Mouse (Mus musculus) liver, embryonic 13.5 days (tissue): ENCODE data around the gene Fgfr2. TPM values are rescaled to one million over a fixed set of nuclear protein-coding genes. Genes with fewer than 3 reads are reported as not detected.

ENCODE experiments used
- ATAC-seq: fragments of 200-750 bp; cut with Nextera tagmentation; 2 replicates; pipeline ENCODE4 v1.8.0; 2017; ENCODE audit warnings: low read depth, mild to moderate bottlenecking, moderate number of reproducible peaks, moderate library complexity
- DNase-seq: peaks from one replicate; pipeline ENCODE4 v3.0.0; 2022
- H3K27ac ChIP-seq: fragments of 300-500 bp; sonication (generic); 2 replicates; pipeline ENCODE4 v1.5.1; 2015; ENCODE audit warnings: moderate library complexity, mild to moderate bottlenecking, inconsistent platforms
- H3K27me3 ChIP-seq: fragments of 300-500 bp; sonication (generic); 2 replicates; pipeline ENCODE4 v1.6.1; 2015; ENCODE audit warnings: mild to moderate bottlenecking, inconsistent platforms
- H3K36me3 ChIP-seq: fragments of 300-500 bp; sonication (generic); 2 replicates; pipeline ENCODE4 v1.6.1; 2015; ENCODE audit warnings: mild to moderate bottlenecking, inconsistent platforms
- H3K4me1 ChIP-seq: fragments of 300-500 bp; sonication (generic); replicated peaks from 2 replicates; pipeline ENCODE4 v1.6.1; 2015; ENCODE audit warnings: inconsistent platforms
- H3K4me2 ChIP-seq: fragments of 300-500 bp; sonication (generic); 2 replicates; pipeline ENCODE4 v1.6.1; 2015; ENCODE audit warnings: inconsistent platforms, mild to moderate bottlenecking, moderate library complexity
- H3K4me3 ChIP-seq: fragments of 300-500 bp; sonication (generic); replicated peaks from 2 replicates; pipeline ENCODE4 v1.5.1; 2015; ENCODE audit warnings: mild to moderate bottlenecking, inconsistent platforms
- H3K9ac ChIP-seq: fragments of 300-500 bp; sonication (generic); 2 replicates; pipeline ENCODE4 v1.6.1; 2015; ENCODE audit warnings: mild to moderate bottlenecking, inconsistent platforms
- H3K9me3 ChIP-seq: fragments of 300-500 bp; sonication (generic); replicated peaks from 2 replicates; pipeline ENCODE4 v1.6.1; 2016; ENCODE audit warnings: inconsistent platforms
- WGBS: fragments of 180-500 bp; shearing (Covaris S2); methylation state at CpG from one replicate; pipeline ENCODE4 v1.1.7; 2015; ENCODE audit not compliant: insufficient replicate concordance; 5-methylcytosine and 5-hydroxymethylcytosine counted together
- polyA plus RNA-seq: library from polyadenylated mRNA; unstranded; fragments of >200 nt; fragmentation: Nextera tagmentation; extraction: Ambion mirVana; gene quantifications from 2 replicates; pipeline ENCODE4 v1.2.1, GENCODE M21; 2015

Fgfr2 gene
- polyA plus RNA-seq, 1 experiment from 2014 or later = 8.9 TPM

DNA sequence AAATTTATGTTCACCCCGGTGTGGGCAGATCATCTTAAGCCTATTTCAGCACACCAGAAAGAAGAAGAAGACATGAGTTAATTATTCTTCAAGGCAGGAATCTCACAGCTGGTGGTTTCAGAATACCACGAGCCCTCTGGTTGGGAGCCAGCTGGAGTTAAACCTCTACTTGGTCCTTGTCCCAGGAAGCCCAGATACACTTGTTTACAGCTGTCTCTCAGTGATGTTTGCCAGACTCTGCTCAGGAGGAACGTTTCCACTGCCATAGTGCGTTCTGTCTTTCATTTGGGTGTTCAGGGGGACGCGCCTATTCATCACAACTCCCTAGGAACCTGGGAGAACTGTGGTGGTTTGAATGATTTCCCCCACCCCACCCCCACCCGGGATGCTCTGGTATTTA is 2163.3 kb downstream of the Fgfr2 start:
- Histone ChIP-seq H3K9me3 (no peaks in the 10 kb centered on the region), H3K36me3 (no peaks in the 10 kb centered on the region), H3K4me1 (no peaks in the 10 kb centered on the region), H3K27ac (no peak overlapping the region), H3K27me3 (no peaks in the 10 kb centered on the region), H3K4me2 (no peak overlapping the region), H3K4me3 (no peak overlapping the region), H3K9ac (no peak overlapping the region)
- DNase-seq (no peak), ATAC-seq (no peak)
- WGBS = 22% methylated on average over 7 of the region's 7 CpGs

DNA sequence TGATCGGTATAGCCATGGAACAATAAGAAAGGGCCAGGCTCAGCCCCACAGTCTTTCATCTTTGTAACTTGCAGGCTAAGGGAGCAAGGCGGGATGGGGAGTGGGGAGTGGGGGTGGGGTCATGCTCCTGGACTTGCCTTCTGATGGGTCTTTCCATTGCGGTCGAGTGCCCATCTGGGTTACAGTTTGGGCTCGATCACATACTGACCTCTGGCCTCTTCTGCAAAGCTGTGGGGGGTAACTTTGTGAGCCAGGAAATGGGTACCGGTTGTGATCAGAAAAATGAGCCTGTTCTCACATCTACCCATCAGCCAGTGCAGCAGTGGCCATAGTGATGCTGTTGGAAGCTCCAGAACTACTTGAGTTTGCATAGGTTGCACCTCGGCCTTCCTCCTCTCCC is 2164.6 kb downstream of the Fgfr2 start:
- DNase-seq = no peak
- no peak for ATAC-seq

GRCm38 (mm10) chr7:130954177-130954601 is 2169.0 kb downstream of the Fgfr2 start:
- no peak for ATAC-seq
- H3K36me3 ChIP-seq = no peaks in the 10 kb centered on the region
- 73% methylated on average over 10 of the region's 10 CpGs for WGBS
- DNase-seq = no peak
- no peak overlapping the region for H3K4me2 ChIP-seq
- H3K4me3 ChIP-seq = no peak overlapping the region
- no peaks in the 10 kb centered on the region for H3K27me3 ChIP-seq
- no peaks in the 10 kb centered on the region for H3K9me3 ChIP-seq
- H3K9ac ChIP-seq = no peak overlapping the region
- H3K4me1 ChIP-seq = no peaks in the 10 kb centered on the region
- no peak overlapping the region for H3K27ac ChIP-seq

More for the DNA sequence above, 2164.6 kb downstream of the Fgfr2 start:
- no peak overlapping the region for H3K9ac ChIP-seq
- H3K4me1 ChIP-seq = no peaks in the 10 kb centered on the region
- H3K9me3 ChIP-seq = no peaks in the 10 kb centered on the region
- no peak overlapping the region for H3K4me2 ChIP-seq
- H3K27ac ChIP-seq = no peak overlapping the region
- H3K36me3 ChIP-seq = no peaks in the 10 kb centered on the region
- no peaks in the 10 kb centered on the region for H3K27me3 ChIP-seq
- H3K4me3 ChIP-seq = no peak overlapping the region
- 64% methylated on average over 7 of the region's 7 CpGs for WGBS

GRCm38 (mm10) chr7:130953376-130953775 is 2169.8 kb downstream of the Fgfr2 start:
- Histone ChIP-seq H3K4me1 (no peaks in the 10 kb centered on the region), H3K9ac (no peak overlapping the region), H3K4me2 (no peak overlapping the region), H3K27ac (no peak overlapping the region), H3K36me3 (no peaks in the 10 kb centered on the region), H3K9me3 (no peaks in the 10 kb centered on the region), H3K27me3 (no peaks in the 10 kb centered on the region), H3K4me3 (no peak overlapping the region)
- no peak for ATAC-seq
- WGBS = 75% methylated on average over 10 of the region's 10 CpGs
- DNase-seq = no peak

DNA sequence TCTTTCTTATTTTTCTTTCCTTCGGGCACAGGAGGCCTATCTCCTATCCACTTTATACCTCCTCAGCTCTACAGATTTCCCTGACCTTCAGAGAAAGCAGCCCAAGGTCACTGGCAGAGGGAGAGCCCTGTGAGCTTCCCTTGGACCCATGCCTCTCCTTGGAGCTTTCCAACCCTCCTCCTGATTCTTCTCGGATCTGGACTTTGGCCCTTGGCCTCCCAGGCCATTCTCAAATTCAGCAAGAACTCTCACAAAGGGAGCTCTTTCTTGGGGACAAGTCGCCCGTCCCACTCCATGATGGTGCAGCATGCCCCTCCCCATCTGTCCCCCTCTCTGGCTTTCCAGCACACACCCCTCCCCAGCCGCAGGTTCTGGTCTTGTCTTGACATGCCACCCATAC is 2172.1 kb downstream of the Fgfr2 start:
- 66% methylated on average over 5 of the region's 5 CpGs for WGBS
- no peak for DNase-seq
- Histone ChIP-seq H3K4me2 (no peak overlapping the region), H3K27me3 (no peaks in the 10 kb centered on the region), H3K4me1 (no peaks in the 10 kb centered on the region), H3K36me3 (no peaks in the 10 kb centered on the region), H3K9me3 (no peaks in the 10 kb centered on the region), H3K9ac (no peak overlapping the region), H3K4me3 (no peak overlapping the region), H3K27ac (no peak overlapping the region)
- no peak for ATAC-seq

GRCm38 (mm10) chr7:130950482-130950881 is 2172.7 kb downstream of the Fgfr2 start:
- no peak overlapping the region for H3K9ac ChIP-seq
- WGBS = 72% methylated on average over 7 of the region's 7 CpGs
- no peaks in the 10 kb centered on the region for H3K36me3 ChIP-seq
- no peaks in the 10 kb centered on the region for H3K4me1 ChIP-seq
- no peak overlapping the region for H3K4me3 ChIP-seq
- no peaks in the 10 kb centered on the region for H3K9me3 ChIP-seq
- ATAC-seq = no peak
- no peak overlapping the region for H3K27ac ChIP-seq
- H3K4me2 ChIP-seq = no peak overlapping the region
- no peak for DNase-seq
- no peaks in the 10 kb centered on the region for H3K27me3 ChIP-seq

DNA sequence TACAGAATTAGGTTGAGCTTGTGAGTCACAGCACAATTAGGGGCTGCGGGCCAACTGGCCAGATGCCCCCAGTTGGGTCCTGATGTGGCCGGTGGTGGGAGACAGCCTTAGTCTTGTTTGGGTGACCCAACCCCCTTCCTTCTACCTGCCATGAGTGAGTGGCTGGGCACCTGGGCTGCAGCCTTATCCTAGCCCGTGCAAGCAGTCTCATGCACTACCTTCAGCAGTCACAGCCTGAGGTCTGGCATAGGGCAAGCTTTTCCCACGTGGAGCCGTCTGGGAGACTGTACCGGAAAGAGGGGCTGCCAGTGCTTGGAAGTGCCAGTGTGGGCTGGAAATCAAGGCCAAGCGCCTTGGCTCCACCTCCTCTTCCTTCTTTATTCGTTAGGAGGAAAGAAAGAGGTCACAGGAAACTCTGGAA is 2173.8 kb downstream of the Fgfr2 start:
- DNase-seq (no peak), ATAC-seq (0 out of 2 replicates have a peak, but pooled peaks have one; percentile 7)
- Histone ChIP-seq H3K4me3 (no peak overlapping the region), H3K36me3 (no peaks in the 10 kb centered on the region), H3K9me3 (no peaks in the 10 kb centered on the region), H3K27me3 (no peaks in the 10 kb centered on the region), H3K4me2 (no peak overlapping the region), H3K4me1 (no peaks in the 10 kb centered on the region), H3K27ac (no peak overlapping the region), H3K9ac (no peak overlapping the region)
- 16% methylated on average over 8 of the region's 8 CpGs for WGBS

GRCm38 (mm10) chr7:130948563-130949208 is 2174.5 kb downstream of the Fgfr2 start:
- Histone ChIP-seq H3K36me3 (no peaks in the 10 kb centered on the region), H3K4me3 (no peak overlapping the region), H3K9ac (no peak overlapping the region), H3K4me2 (no peak overlapping the region), H3K27me3 (no peaks in the 10 kb centered on the region), H3K27ac (no peak overlapping the region), H3K4me1 (no peaks in the 10 kb centered on the region), H3K9me3 (no peaks in the 10 kb centered on the region)
- ATAC-seq = peak; percentile 43; the same call in 1 of the 2 replicates
- no peak for DNase-seq
- 8% methylated on average over 5 of the region's 5 CpGs for WGBS

DNA sequence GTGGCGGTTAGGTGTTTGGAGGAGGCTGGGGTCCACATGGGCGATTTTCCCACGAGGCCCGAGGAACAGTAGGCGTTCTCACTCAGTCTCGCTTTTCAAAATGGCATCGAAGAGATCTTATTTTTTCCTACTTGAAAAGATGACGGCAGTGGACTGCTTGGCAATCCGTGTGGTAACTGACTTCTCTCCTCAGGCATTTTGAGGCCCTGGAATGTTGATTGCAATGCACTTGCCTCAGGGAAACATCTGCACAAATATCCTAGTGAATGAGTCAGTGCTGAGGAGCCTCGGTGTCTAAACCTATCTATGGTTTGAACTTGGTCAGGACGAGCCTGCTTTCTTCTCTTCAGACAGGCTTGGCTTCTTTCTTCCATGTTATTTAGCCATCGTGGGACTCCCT is 2176.8 kb downstream of the Fgfr2 start:
- no peak for DNase-seq
- H3K27ac ChIP-seq = no peak overlapping the region
- no peaks in the 10 kb centered on the region for H3K4me1 ChIP-seq
- H3K9ac ChIP-seq = no peak overlapping the region
- H3K4me3 ChIP-seq = no peak overlapping the region
- no peaks in the 10 kb centered on the region for H3K27me3 ChIP-seq
- no peak overlapping the region for H3K4me2 ChIP-seq
- H3K36me3 ChIP-seq = no peaks in the 10 kb centered on the region
- 76% methylated on average over 12 of the region's 12 CpGs for WGBS
- H3K9me3 ChIP-seq = no peaks in the 10 kb centered on the region
- ATAC-seq = no peak

GRCm38 (mm10) chr7:130945730-130946129 is 2177.4 kb downstream of the Fgfr2 start:
- H3K27ac ChIP-seq = no peak overlapping the region
- H3K4me3 ChIP-seq = no peak overlapping the region
- H3K9me3 ChIP-seq = no peaks in the 10 kb centered on the region
- 0 out of 2 replicates have a peak, but pooled peaks cover 5% of the 10 kb centered on the region for H3K27me3 ChIP-seq
- 64% methylated on average over 3 of the region's 3 CpGs for WGBS
- H3K4me1 ChIP-seq = no peaks in the 10 kb centered on the region
- H3K36me3 ChIP-seq = no peaks in the 10 kb centered on the region
- H3K9ac ChIP-seq = no peak overlapping the region
- ATAC-seq (no peak), DNase-seq (no peak)
- H3K4me2 ChIP-seq = no peak overlapping the region

- no peak overlapping the region for H3K4me3 ChIP-seq
- no peak overlapping the region for H3K9ac ChIP-seq
- H3K9me3 ChIP-seq = no peaks in the 10 kb centered on the region
- DNase-seq = no peak
- H3K36me3 ChIP-seq = no peaks in the 10 kb centered on the region
- no peak for ATAC-seq
- WGBS = 69% methylated on average over 11 of the region's 11 CpGs
- H3K4me1 ChIP-seq = no peaks in the 10 kb centered on the region
- 0 out of 2 replicates have a peak, but pooled peaks cover 6% of the 10 kb centered on the region for H3K27me3 ChIP-seq
- H3K4me2 ChIP-seq = no peak overlapping the region
- no peak overlapping the region for H3K27ac ChIP-seq
Observed at GRCm38 (mm10) chr7:130944766-130945475, 2178.2 kb downstream of the Fgfr2 start.
